In the genomic region with DNA sequence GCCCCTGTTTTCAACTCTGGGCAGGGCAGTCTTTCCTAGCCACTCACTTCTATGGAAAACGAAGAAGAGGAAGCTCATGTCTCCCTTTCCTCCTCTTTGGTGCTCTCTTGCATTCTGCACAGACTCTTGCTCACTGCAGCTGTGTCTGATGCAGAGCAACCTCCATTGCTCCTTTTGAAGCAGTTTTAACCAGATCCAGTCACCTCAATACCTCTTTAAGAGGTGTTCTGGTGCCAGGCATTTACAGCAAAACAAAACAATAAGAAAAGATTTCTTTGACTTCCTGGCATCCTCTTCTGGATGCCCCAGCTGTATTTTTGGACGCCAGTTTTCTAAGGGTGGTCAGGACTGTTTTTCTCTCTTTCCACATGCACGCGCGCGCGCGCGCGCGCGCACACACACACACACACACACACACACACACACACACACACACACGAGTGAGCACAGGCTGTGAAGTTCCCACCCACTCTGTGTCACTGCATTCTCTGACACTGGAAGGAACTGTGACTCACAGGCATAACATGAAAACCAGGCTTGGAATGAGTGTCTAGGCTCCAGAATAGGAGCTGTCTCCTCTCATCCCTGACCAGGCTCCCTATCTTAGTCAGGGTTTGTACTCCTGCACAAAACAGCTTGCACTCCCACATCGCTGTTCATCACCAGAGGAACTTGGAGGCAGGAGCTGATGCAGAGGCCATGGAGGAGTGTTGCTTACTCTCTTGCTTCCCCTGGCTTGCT, we compare ENCODE assay signal across 9 mouse cellular contexts. TPM values are rescaled to one million over a fixed set of nuclear protein-coding genes. Genes with fewer than 3 reads are reported as not detected.
A peak's percentile ranks its signal among the peaks of the same experiment; 100 is the strongest.
DNase-seq lines count a peak whose midpoint lies in the region; ATAC-seq and TF ChIP-seq lines count a peak whose summit lies in the region.
"Had no signal": no experiment of that assay in that cellular context is flagged by ENCODE, and none has a peak within 500 bp of the region (broad histone marks: within the 10 kb centered on the region; RNA-seq: fewer than 3 reads in every experiment).

No protein-coding gene starts in this region.

- no peak overlapping the region for H3K4me3 ChIP-seq in intestine, embryonic 15.5 days (replicated peaks)
- no peak overlapping the region for H3K4me3 ChIP-seq in stomach, embryonic 15.5 days (replicated peaks)
- H3K4me3 ChIP-seq: limb, embryonic 13.5 days had no signal

- peak overlapping the region; percentile 82 for H3K27ac ChIP-seq in intestine, embryonic 15.5 days
- peak overlapping the region; percentile 89 for H3K27ac ChIP-seq in stomach, embryonic 15.5 days

- intact Hi-C loops in heart, postnatal 25 days (cut with DNase I) = loop anchor here (5.0 kb wide), 1 partner anchor 45 kb away; no protein-coding TSS in a partner anchor

- DNase-seq in heart, adult 18-20 months = peak; percentile 47 to 71
- DNase-seq in heart, postnatal 25 days (ENCODE audit: low spot score) = no peak
- DNase-seq in 3134 (ENCODE audit: extremely low read depth, insufficient read length, low spot score) = peak; percentile 88
- DNase-seq in Patski (ENCODE audit: low read depth, low spot score) = peak; percentile 98
- no peak for DNase-seq in cerebellum, postnatal 4 days (ENCODE audit: low spot score in 2 of 2)

- no peaks in the 10 kb centered on the region for H3K9me3 ChIP-seq in intestine, embryonic 15.5 days
- no peaks in the 10 kb centered on the region for H3K9me3 ChIP-seq in stomach, embryonic 15.5 days
- H3K9me3 ChIP-seq: limb, embryonic 13.5 days had no signal

- H3K4me2 ChIP-seq in intestine, embryonic 15.5 days (replicated peaks) = no peak overlapping the region
- H3K4me2 ChIP-seq in stomach, embryonic 15.5 days = peak overlapping the region; percentile 13; the same call in 1 of the 2 replicates
- H3K4me2 ChIP-seq: limb, embryonic 13.5 days had no signal

- H3K4me1 ChIP-seq in intestine, embryonic 15.5 days (replicated peaks) = peaks cover 26% of the 10 kb centered on the region
- H3K4me1 ChIP-seq in stomach, embryonic 15.5 days = peaks cover 33% of the 10 kb centered on the region

- no peaks in the 10 kb centered on the region for H3K27me3 ChIP-seq in Patski
- H3K27me3 ChIP-seq in intestine, embryonic 15.5 days (replicated peaks) = no peaks in the 10 kb centered on the region
- H3K27me3 ChIP-seq in stomach, embryonic 15.5 days (replicated peaks) = no peaks in the 10 kb centered on the region
- H3K27me3 ChIP-seq: limb, embryonic 13.5 days had no signal

- 79% methylated on average over 14 of the region's 14 CpGs for WGBS in intestine, embryonic 15.5 days
- 85% methylated on average over 14 of the region's 14 CpGs for WGBS in stomach, embryonic 15.5 days

- TF ChIP-seq CTCF in Patski (IDR thresholded peaks at IDR 0.05) = no peak

- POLR2A ChIA-PET in Patski (lab: Charles Lee) = interaction anchor here (0.6 to 4.0 kb wide), 12 partner anchors 11 to 78 kb away, joined by 3 to 86 read pairs (median 4); partner anchors contain the start of genes Gm42674, S100a16, S100a4 and S100a6

- in situ Hi-C loops in Patski (cut with MboI; ENCODE audit: low pct_unique_long_range_greater_than_20kb) = loop anchor here (5.0 kb wide), 1 partner anchor 60 kb away; no protein-coding TSS in a partner anchor

- peak; percentile 75 for ATAC-seq in Patski
- no peak for ATAC-seq in intestine, embryonic 15.5 days
- no peak for ATAC-seq in stomach, embryonic 15.5 days (ENCODE audit: insufficient read depth, low FRiP score, low read depth)
- ATAC-seq in erythroblast, adult 5-6 weeks (replicated peaks; ENCODE audit: low FRiP score, poor library complexity, severe bottlenecking) = no peak

- CTCF ChIA-PET in Patski (lab: Charles Lee) = interaction anchor here (0.7 to 34.1 kb wide), 16 partner anchors 16 to 122 kb away, joined by 3 to 615 read pairs (median 4); partner anchors contain the start of genes Gm42674, S100a14, S100a4 and S100a5

- no peaks in the 10 kb centered on the region for H3K36me3 ChIP-seq in intestine, embryonic 15.5 days
- H3K36me3 ChIP-seq in stomach, embryonic 15.5 days = no peaks in the 10 kb centered on the region
- H3K36me3 ChIP-seq: limb, embryonic 13.5 days had no signal

- no peak overlapping the region for H3K9ac ChIP-seq in intestine, embryonic 15.5 days
- no peak overlapping the region for H3K9ac ChIP-seq in stomach, embryonic 15.5 days
- H3K9ac ChIP-seq: limb, embryonic 13.5 days had no signal

RNA-seq across cellular contexts. Expression of gene S100a2, which starts 2.5 kb away (rescaled TPM):
- total RNA-seq in heart, adult 18-20 months (2021) = not detected
- not detected for total RNA-seq in heart, postnatal 25 days (2021)
- not detected for polyA plus RNA-seq in Patski (2021)
- polyA plus RNA-seq in intestine, embryonic 15.5 days (2015; fragmentation: Nextera tagmentation; extraction: Ambion mirVana) = not detected in 2 replicates
- polyA plus RNA-seq in stomach, embryonic 15.5 days (2015; fragmentation: Nextera tagmentation; extraction: Ambion mirVana) = not detected in 2 replicates
- not detected in 2 replicates for total RNA-seq in erythroblast, adult 5-6 weeks (2015; ENCODE audit: low replicate concordance)
- total RNA-seq in erythroblast, adult 5-6 weeks (2017; ENCODE audit: low replicate concordance) = not detected in 2 replicates
- polyA plus RNA-seq: limb, embryonic 13.5 days had no signal

RNA-seq across cellular contexts. Expression of gene Gm42674, which starts 14.2 kb away (rescaled TPM):
- not detected for total RNA-seq in heart, adult 18-20 months (2021)
- not detected for total RNA-seq in heart, postnatal 25 days (2021)
- polyA plus RNA-seq in Patski (2021) = not detected
- polyA plus RNA-seq in intestine, embryonic 15.5 days (2015; fragmentation: Nextera tagmentation; extraction: Ambion mirVana) = not detected in 2 replicates
- not detected in 2 replicates for polyA plus RNA-seq in stomach, embryonic 15.5 days (2015; fragmentation: Nextera tagmentation; extraction: Ambion mirVana)
- total RNA-seq in erythroblast, adult 5-6 weeks (2015; ENCODE audit: low replicate concordance) = not detected in 2 replicates
- not detected in 2 replicates for total RNA-seq in erythroblast, adult 5-6 weeks (2017; ENCODE audit: low replicate concordance)
- polyA plus RNA-seq: limb, embryonic 13.5 days had no signal

RNA-seq across cellular contexts. Expression of gene S100a4, which starts 16.0 kb away (rescaled TPM):
- 10 to 100 TPM; 12.5 to 14.1 TPM for total RNA-seq in heart, adult 18-20 months (2021)
- total RNA-seq in heart, postnatal 25 days (2021) = 10 to 100 TPM in 1 of 2 experiments, 1 to 10 TPM in 1; 8.0 to 11.2 TPM
- 44.0 TPM for polyA plus RNA-seq in Patski (2021)
- 4.4 and 8.2 TPM in 2 replicates for polyA plus RNA-seq in intestine, embryonic 15.5 days (2015; fragmentation: Nextera tagmentation; extraction: Ambion mirVana)
- polyA plus RNA-seq in stomach, embryonic 15.5 days (2015; fragmentation: Nextera tagmentation; extraction: Ambion mirVana) = 13.0 and 13.6 TPM in 2 replicates
- total RNA-seq in erythroblast, adult 5-6 weeks (2015; ENCODE audit: low replicate concordance) = 64.0 and 136 TPM in 2 replicates
- 89.5 and 104 TPM in 2 replicates for total RNA-seq in erythroblast, adult 5-6 weeks (2017; ENCODE audit: low replicate concordance)

RNA-seq across cellular contexts. Expression of gene S100a5, which starts 20.8 kb away (rescaled TPM):
- not detected for total RNA-seq in heart, adult 18-20 months (2021)
- not detected for total RNA-seq in heart, postnatal 25 days (2021)
- not detected for polyA plus RNA-seq in Patski (2021)
- 15.0 and 15.7 TPM in 2 replicates for polyA plus RNA-seq in intestine, embryonic 15.5 days (2015; fragmentation: Nextera tagmentation; extraction: Ambion mirVana)
- polyA plus RNA-seq in stomach, embryonic 15.5 days (2015; fragmentation: Nextera tagmentation; extraction: Ambion mirVana) = 4.5 and 6.5 TPM in 2 replicates
- total RNA-seq in erythroblast, adult 5-6 weeks (2015; ENCODE audit: low replicate concordance) = not detected in 2 replicates
- total RNA-seq in erythroblast, adult 5-6 weeks (2017; ENCODE audit: low replicate concordance) = not detected in 2 replicates
- polyA plus RNA-seq: limb, embryonic 13.5 days had no signal

RNA-seq across cellular contexts. Expression of gene S100a6, which starts 25.2 kb away (rescaled TPM):
- 10 to 100 TPM; 76.5 to 79.4 TPM for total RNA-seq in heart, adult 18-20 months (2021)
- total RNA-seq in heart, postnatal 25 days (2021) = 10 to 100 TPM; 70.8 to 84.4 TPM
- 10,815 TPM for polyA plus RNA-seq in Patski (2021)
- 412 and 430 TPM in 2 replicates for polyA plus RNA-seq in intestine, embryonic 15.5 days (2015; fragmentation: Nextera tagmentation; extraction: Ambion mirVana)
- 503 and 642 TPM in 2 replicates for polyA plus RNA-seq in stomach, embryonic 15.5 days (2015; fragmentation: Nextera tagmentation; extraction: Ambion mirVana)
- 246 and 247 TPM in 2 replicates for total RNA-seq in erythroblast, adult 5-6 weeks (2015; ENCODE audit: low replicate concordance)
- 99.2 and 118 TPM in 2 replicates for total RNA-seq in erythroblast, adult 5-6 weeks (2017; ENCODE audit: low replicate concordance)

Comparison
In these comparisons a context has a peak if more than half of its experiments do, and no peak if none do; other contexts are left out.
1. DNase-seq: peak in heart, adult 18-20 months (2 of 2), 3134 (single experiment) and Patski (single experiment); none in heart, postnatal 25 days (single experiment) and cerebellum, postnatal 4 days (0 of 2).
2. RNA of gene S100a4, which starts 16.0 kb away (total RNA-seq): 64.0 to 136 TPM in erythroblast, adult 5-6 weeks; 12.5 to 14.1 TPM in heart, adult 18-20 months and 8.0 to 11.2 TPM in heart, postnatal 25 days; every median in the first group is over 4 times any median in the second.